Mouse (Mus musculus) liver, postnatal 0 days (tissue): ENCODE results near the gene Dnajc19. TPM values are rescaled to one million over a fixed set of nuclear protein-coding genes. Genes with fewer than 3 reads are reported as not detected.
A peak's percentile ranks its signal among the peaks of the same experiment; 100 is the strongest.

Experiments
- ATAC-seq: fragments of 200-750 bp; cut with Nextera tagmentation; 2 replicates; pipeline ENCODE4 v1.8.0; 2017; ENCODE audit warnings: mild to moderate bottlenecking, moderate library complexity
- DNase-seq: peaks from one replicate; pipeline ENCODE4 v3.0.0-alpha.2; 2016
- H3K27ac ChIP-seq: fragments of 300-500 bp; sonication (generic); 2 replicates; pipeline ENCODE4 v1.5.1; 2014; ENCODE audit warnings: antibody characterized with exemption, moderate library complexity, mild to moderate bottlenecking, low read depth
- H3K27me3 ChIP-seq: fragments of 300-500 bp; sonication (generic); 2 replicates; pipeline ENCODE4 v1.6.1; 2014; ENCODE audit warnings: low read length, control low read depth, mixed read lengths; ENCODE audit not compliant: insufficient read depth
- H3K36me3 ChIP-seq: fragments of 300-500 bp; sonication (generic); replicated peaks from 2 replicates; pipeline ENCODE4 v1.6.1; 2014; ENCODE audit warnings: mild to moderate bottlenecking, control low read depth, low read length, moderate library complexity, mixed read lengths; ENCODE audit not compliant: insufficient read depth
- H3K4me1 ChIP-seq: fragments of 300-500 bp; sonication (generic); 2 replicates; pipeline ENCODE4 v1.6.1; 2014; ENCODE audit warnings: antibody characterized with exemption, mild to moderate bottlenecking, control low read depth; ENCODE audit not compliant: insufficient read depth
- H3K4me2 ChIP-seq: fragments of 300-500 bp; sonication (generic); 2 replicates; pipeline ENCODE4 v1.6.1; 2014; ENCODE audit warnings: low read depth, mild to moderate bottlenecking, low read length, moderate library complexity, mixed read lengths
- H3K4me3 ChIP-seq: fragments of 300-500 bp; sonication (generic); 2 replicates; pipeline ENCODE4 v1.5.1; 2014; ENCODE audit warnings: low read depth, low read length
- H3K9ac ChIP-seq: fragments of 300-500 bp; sonication (generic); replicated peaks from 2 replicates; pipeline ENCODE4 v1.6.1; 2014; ENCODE audit warnings: mild to moderate bottlenecking, moderate library complexity
- H3K9me3 ChIP-seq: fragments of 300-500 bp; sonication (generic); 2 replicates; pipeline ENCODE4 v1.6.1; 2016; ENCODE audit warnings: mild to moderate bottlenecking, control low read depth, low read length, mixed read lengths
- CTCF ChIP-seq: sonication (generic); IDR thresholded peaks from 2 replicates; pipeline ENCODE4 v1.5.1; 2016; ENCODE audit warnings: antibody characterized with exemption, low read depth
- EP300 ChIP-seq: IDR thresholded peaks from 2 replicates; pipeline ENCODE4 v1.6.1; 2016; ENCODE audit warnings: antibody characterized with exemption, low read depth, mild to moderate bottlenecking
- WGBS: fragments of 180-500 bp; shearing (Covaris S2); extraction: QIAGEN DNeasy Blood & Tissue Kit; methylation state at CpG from one replicate; pipeline ENCODE4 v1.1.7; 2014; ENCODE audit not compliant: insufficient replicate concordance; 5-methylcytosine and 5-hydroxymethylcytosine counted together
- polyA plus RNA-seq: library from polyadenylated mRNA; unstranded; fragments of >200 nt; fragmentation: Nextera tagmentation; extraction: Ambion mirVana; gene quantifications from 2 replicates; pipeline ENCODE4 v1.2.1, GENCODE M21; 2015

Gene Dnajc19
- polyA plus RNA-seq, 1 experiment from 2014 or later: 223 TPM

GRCm38 (mm10) chr3:34034803-34035202 lies 46.3 kb downstream of the Dnajc19 start:
- Histone ChIP-seq H3K9ac (no peak overlapping the region), H3K9me3 (no peaks in the 10 kb centered on the region), H3K27me3 (no peaks in the 10 kb centered on the region), H3K27ac (peak overlapping the region; percentile 48; the same call in 1 of the 2 replicates), H3K4me2 (peak overlapping the region; percentile 52), H3K4me1 (peaks cover 21% of the 10 kb centered on the region; the same call in 1 of the 2 replicates), H3K4me3 (no peak overlapping the region), H3K36me3 (no peaks in the 10 kb centered on the region)
- WGBS: 73% methylated on average over 1 of the region's 1 CpGs
- TF ChIP-seq CTCF: no peak
- TF ChIP-seq EP300: no peak
- ATAC-seq (no peak), DNase-seq (no peak)

GRCm38 (mm10) chr3:34033720-34034364 lies 47.3 kb downstream of the Dnajc19 start:
- Histone ChIP-seq H3K9me3 (no peaks in the 10 kb centered on the region), H3K9ac (no peak overlapping the region), H3K4me3 (peak overlapping the region; percentile 19; the same call in 1 of the 2 replicates), H3K4me1 (peaks cover 21% of the 10 kb centered on the region; the same call in 1 of the 2 replicates), H3K27me3 (no peaks in the 10 kb centered on the region), H3K27ac (peak overlapping the region; percentile 44), H3K4me2 (peak overlapping the region; percentile 52), H3K36me3 (no peaks in the 10 kb centered on the region)
- DNase-seq: no peak
- ATAC-seq: no peak
- TF ChIP-seq CTCF: no peak
- no peak for TF ChIP-seq EP300
- 53% methylated on average over 3 of the region's 3 CpGs for WGBS

- WGBS: 49% methylated on average over 3 of the region's 3 CpGs
- DNase-seq (no peak), ATAC-seq (no peak)
- H3K4me3 ChIP-seq: no peak overlapping the region
- H3K27ac ChIP-seq: no peak overlapping the region
- H3K4me2 ChIP-seq: no peak overlapping the region
- no peaks in the 10 kb centered on the region for H3K27me3 ChIP-seq
- H3K9ac ChIP-seq: no peak overlapping the region
- peaks cover 14% of the 10 kb centered on the region; the same call in 1 of the 2 replicates for H3K4me1 ChIP-seq
- no peaks in the 10 kb centered on the region for H3K9me3 ChIP-seq
- TF ChIP-seq CTCF (no peak), EP300 (no peak)
- H3K36me3 ChIP-seq: no peaks in the 10 kb centered on the region
These were observed 50.5 kb downstream of the Dnajc19 start for GRCm38 (mm10) chr3:34030601-34031000.

- H3K4me3 ChIP-seq: no peak overlapping the region
- no peak overlapping the region for H3K4me2 ChIP-seq
- no peak overlapping the region for H3K9ac ChIP-seq
- no peaks in the 10 kb centered on the region for H3K36me3 ChIP-seq
- no peaks in the 10 kb centered on the region for H3K27me3 ChIP-seq
- ATAC-seq (no peak), DNase-seq (no peak)
- H3K4me1 ChIP-seq: peaks cover 6% of the 10 kb centered on the region; the same call in 1 of the 2 replicates
- H3K9me3 ChIP-seq: no peaks in the 10 kb centered on the region
- TF ChIP-seq CTCF (no peak), EP300 (no peak)
- H3K27ac ChIP-seq: no peak overlapping the region
These were observed 52.2 kb downstream of the Dnajc19 start for GRCm38 (mm10) chr3:34028935-34029334.

- Histone ChIP-seq H3K9me3 (no peaks in the 10 kb centered on the region), H3K36me3 (no peaks in the 10 kb centered on the region; the same call in 1 of the 2 replicates), H3K9ac (no peak overlapping the region; the same call in 1 of the 2 replicates), H3K4me3 (peak overlapping the region; percentile 100), H3K27me3 (no peaks in the 10 kb centered on the region), H3K4me2 (peak overlapping the region; percentile 88), H3K27ac (no peak overlapping the region), H3K4me1 (peaks cover 14% of the 10 kb centered on the region)
- 39% methylated on average over 4 of the region's 4 CpGs for WGBS
- TF ChIP-seq CTCF: no peak
- no peak for TF ChIP-seq EP300
- ATAC-seq (no peak), DNase-seq (no peak)
These were observed 59.8 kb downstream of the Dnajc19 start for GRCm38 (mm10) chr3:34021259-34021828.

GRCm38 (mm10) chr3:34020382-34021258 lies 60.5 kb downstream of the Dnajc19 start:
- under 1% methylated on average over 49 of the region's 70 CpGs for WGBS
- Histone ChIP-seq H3K4me3 (peak overlapping the region; percentile 100), H3K27ac (peak overlapping the region; percentile 98), H3K27me3 (no peaks in the 10 kb centered on the region), H3K4me1 (peaks cover 14% of the 10 kb centered on the region), H3K4me2 (peak overlapping the region; percentile 88), H3K9me3 (no peaks in the 10 kb centered on the region), H3K36me3 (no peaks in the 10 kb centered on the region; the same call in 1 of the 2 replicates), H3K9ac (peak overlapping the region; percentile 100)
- ATAC-seq: peak; percentile 40
- no peak for DNase-seq
- TF ChIP-seq EP300 (no peak), CTCF (no peak)
